Mouse (Mus musculus) B cell, adult 2 months (primary cell): ENCODE results near the gene Slc7a5.

Source experiments
- DNase-seq, 2 experiments: peaks; one replicate each; pipeline ENCODE4 v3.0.0; 2022

Gene Slc7a5

GRCm38 (mm10) chr8:121907587-121908248 lies at the start of gene Slc7a5:
Slc7a5 (minus strand) TSS chr8:121907694.
- DNase-seq: peak; percentile 98

DNA sequence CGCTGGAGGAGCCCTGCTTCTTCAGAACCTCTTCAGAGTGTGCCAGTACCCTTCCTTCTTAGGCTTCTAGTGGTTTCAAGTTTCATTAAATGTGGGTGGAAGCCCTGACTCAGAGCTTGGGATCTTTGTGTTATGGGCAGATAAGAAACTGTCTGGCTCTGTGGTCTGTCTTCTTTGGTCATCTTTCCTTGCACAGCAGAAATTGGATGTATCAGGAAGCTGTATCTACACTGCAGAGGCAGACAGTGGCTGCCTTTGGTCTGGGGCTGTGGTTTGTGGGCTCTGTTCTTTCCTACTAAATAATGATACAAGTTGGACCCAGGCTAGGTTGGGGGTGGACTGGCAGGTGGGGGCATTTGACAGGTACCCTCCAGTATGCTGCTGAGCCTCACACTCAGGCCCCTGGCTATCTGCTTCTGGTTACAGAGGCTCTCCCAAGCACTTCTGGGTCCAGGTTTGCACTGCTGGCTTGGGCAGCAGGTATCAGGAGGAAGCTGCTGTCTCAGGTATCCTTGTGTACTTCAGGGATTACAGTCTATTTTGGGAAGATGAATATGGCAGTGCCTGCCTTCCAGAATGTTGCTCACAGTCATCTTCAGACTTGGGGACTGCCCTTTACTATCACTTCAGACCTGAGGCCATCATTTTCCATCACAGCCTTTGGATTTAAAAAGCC lies 48.5 kb upstream of the Slc7a5 start:
- DNase-seq: no peak

DNA sequence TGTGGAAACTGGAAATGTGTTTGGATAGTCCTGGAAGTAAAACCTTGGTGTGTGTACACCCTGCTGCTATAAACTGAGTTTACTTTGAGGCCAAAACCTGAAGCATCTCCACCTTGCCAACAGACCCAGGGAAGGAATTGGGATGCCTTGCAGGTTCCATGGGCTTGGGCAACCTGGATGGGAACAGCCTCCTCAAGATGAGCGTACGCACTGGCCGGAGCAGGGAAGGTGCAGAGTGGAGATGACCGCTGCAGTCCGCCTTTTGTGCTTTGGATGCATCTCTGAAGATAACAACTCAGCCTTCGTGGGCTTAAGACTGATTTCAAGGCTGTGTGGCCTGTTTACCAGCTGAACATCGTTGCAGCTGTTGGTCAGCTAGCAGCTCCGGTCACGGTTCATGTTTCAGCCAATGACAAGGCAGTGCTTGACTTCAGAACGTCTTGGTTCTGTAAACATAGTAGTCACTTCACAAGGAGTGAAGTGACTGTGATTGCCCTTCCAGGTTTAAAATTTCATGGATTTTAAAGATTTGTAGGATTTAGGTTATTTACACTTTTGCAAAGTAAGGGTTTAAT lies 47.6 kb upstream of the Slc7a5 start:
- no peak for DNase-seq

DNA sequence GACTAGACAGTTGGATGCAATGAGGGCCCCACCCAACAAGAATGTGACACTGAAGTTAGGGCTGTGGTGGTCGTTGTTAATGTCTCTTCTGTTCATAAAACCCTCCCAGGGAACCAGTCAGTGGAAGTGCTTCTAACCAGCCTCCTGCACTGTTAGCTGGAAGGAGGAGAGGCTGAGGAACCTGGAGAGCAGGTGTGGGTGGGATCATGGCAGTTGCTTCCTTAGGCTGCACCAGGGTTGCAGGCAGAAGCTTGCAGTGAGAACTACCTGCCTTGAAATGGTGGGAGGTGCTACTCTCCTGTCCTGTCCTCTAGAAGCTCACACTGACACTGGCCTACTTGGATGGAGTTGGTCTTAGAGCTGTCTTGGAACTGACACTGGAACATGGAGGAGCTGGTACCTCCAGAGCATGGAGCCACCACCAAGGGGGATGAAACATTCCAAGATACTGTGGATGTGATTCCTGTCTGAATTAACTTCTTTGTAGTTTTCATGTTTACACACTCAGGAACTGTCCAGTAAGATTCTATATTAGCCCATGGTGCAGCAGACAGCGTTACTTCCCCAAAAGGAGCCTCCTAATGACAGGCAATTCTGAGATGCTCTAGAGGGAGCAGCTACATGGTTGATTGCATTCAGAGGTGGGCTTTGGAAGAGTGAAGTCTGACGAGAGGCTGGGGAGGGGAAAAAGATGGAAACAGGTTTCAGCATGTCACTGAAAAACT lies 46.5 kb upstream of the Slc7a5 start:
- DNase-seq: no peak

DNA sequence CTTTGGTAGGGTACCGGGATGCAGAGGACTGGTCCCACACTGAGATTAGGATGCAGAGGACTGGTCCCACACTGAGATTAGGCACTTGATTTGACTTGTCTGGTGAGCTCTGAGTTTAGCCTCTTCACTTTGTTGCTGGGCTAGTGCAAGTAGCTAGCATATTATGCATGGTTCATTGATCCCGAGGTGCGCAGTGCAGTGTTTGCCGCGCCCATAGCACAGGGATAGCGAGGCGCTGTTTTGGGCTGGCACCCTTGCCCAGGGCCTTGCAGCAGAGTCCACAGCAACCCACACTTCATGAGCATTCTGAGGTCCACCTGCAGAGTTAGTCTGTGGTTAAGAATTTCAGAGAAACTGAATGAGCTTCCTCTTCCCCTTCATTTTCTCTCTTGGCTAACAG lies 45.3 kb upstream of the Slc7a5 start:
- no peak for DNase-seq

- no peak for DNase-seq
Observed at GRCm38 (mm10) chr8:121952122-121952521, 44.6 kb upstream of the Slc7a5 start.

DNA sequence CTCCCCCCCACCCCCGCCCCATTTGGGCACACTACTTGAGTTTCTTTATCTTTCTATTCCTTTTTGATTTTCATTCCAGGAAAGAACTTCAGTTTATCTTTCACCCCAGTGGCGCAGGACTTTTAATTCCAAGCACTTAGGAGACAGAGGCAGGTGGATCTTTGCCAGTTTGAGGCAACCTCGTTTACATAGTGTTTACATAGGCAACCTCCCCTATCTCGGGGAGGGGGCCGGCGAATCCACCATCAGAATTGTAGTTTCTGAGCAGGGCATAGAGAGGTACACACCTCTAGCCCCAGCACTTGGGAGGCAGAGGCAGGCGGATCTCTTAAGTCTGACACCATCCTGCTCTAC lies 44.1 kb upstream of the Slc7a5 start:
- no peak for DNase-seq

DNA sequence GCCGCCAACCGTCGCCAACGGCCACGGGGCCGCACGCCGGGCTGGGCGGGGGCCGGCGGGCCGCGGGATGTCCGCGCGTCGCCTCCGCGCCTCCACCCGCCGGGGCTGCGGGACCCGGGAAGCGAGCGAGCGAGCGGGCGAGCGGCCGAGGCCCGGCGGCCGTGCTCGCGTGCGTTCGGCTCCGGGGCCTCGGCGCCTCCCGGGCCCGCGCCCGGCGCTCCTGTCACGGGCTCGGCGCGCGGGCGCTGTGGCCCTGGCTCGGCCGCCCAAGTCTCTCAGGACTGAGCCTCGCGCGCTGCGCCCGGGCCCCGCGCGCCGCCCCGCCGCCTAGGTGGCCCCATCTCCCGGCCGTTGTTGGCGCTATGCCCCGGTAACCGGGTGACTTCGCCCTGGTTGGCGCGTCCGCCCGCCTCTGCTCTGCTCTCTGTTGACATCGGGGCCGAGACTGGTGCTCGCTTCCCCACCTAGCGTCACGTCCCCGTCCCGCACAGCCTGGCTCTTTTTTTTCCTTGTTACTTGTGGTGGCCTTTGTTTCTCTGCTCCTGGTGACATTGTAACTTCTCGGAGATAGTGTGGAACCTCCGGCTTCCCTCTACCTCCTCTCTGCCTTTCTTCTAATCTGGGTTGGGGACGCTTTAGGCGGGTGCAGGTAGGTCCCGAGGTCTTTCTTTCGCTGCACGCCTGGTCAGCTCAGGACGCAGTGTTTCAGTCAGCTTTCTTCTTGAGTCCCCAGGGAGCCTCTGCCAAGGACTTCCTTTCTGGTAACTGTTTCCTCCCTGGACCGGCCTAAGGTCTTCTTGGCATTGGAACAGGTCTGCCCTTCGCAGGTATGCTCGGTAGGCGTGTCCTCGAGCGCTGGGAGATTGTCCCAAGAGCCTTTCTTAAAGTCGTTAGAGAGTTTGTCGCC lies 43.5 kb upstream of the Slc7a5 start:
- peak; percentile 65 for DNase-seq

DNA sequence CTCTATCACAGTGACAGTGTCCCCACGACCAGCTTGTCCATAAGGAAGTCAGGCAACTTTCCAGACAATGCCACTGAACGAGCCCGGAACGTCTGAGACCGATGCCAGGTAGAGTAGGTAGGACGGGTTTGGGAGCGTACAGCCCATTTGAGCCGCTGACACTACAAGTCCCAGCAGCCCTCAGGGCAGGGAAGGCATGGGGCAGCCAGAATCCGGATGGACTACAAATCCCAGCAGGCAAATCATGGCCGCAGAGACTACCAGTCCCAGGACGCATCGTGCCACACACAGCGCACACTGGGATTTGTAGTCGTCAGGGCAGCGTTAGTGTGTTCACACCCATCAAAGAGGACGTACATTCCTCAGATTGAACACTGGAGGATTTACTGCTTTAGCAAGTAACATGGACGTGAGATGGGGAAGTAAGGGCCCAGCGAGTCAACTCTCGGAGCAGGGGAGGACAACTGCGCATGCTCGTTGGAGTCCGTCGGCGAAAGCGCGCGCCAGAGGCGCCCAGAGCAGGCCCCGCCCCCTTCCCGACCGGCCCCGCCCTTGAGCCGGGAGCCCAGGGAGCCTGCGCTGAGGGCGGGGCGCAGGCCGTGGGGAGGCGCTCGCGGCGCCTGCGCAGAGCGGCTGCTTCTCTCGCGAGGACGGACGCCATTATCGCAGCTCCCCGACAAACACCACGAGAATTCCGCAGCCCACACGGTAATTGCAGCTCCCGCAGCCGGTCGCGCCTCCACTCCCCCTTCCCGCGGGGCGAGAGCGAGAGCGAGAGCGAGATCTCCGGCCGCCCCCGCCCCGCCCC lies 42.7 kb upstream of the Slc7a5 start:
- peak; percentile 99 for DNase-seq

- no peak for DNase-seq
Observed at GRCm38 (mm10) chr8:121949222-121949800, 41.8 kb upstream of the Slc7a5 start, which contains the start of gene Banp. Banp (plus strand) TSS chr8:121949750.

DNA sequence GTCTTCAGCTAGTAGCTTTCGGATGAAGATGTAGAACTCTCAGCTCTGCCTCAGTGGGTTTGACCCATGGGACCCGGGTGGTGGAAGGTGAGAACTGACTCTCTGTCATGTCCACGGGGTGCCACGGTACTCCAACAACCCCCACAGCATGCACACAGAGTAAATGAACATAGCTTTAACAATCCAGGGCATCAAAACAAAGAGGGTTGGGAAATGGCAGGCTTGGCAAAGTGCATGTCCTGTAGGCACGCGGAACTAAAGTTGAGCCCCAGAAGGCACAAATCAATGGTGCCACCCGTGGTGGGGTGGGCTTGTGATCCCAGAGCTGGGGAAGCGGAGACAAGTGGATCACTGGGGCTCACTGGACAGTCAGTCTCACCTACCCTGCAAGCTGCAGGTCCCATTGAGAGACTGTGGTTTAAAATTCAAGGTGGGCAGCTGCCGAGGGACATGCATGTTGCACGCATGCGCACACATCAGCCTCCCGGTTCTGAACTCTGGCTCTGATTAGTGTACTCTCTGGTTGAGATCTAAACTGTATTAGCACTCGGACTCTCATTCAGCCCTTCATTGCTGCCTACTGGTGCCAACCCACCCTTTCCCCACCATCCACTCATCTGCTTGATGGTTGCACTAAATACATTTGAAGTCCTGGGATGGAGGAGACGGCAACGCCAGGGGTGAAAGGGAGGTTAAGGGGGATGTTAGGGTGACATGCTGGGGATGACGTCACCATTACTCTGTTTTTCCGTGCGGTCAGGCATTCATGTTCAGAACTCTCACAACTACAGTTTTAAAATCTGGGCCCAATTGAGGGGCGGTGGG lies 41.0 kb upstream of the Slc7a5 start:
- peak; percentile 9 to 16 for DNase-seq

DNA sequence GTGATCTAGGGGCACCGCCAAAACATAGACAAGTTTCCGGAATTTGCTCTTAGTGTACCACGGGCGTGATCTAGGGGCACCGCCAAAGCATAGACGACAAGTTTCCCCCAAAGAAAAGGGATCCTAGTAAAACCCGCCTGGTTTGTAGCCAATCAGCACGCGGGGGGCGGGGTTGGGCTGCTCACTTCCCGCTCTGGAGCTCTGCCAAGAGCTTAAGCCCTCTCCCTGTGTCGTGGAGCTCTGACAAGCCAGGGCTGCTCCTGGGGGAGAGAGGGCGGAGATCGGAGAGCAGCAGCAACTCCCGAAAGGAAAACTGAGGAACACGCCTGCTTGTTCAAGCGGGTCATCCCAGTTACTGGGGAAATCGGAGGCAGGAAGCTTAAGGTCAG lies 40.3 kb upstream of the Slc7a5 start:
- DNase-seq: peak; percentile 74 to 77

- no peak for DNase-seq
Observed at GRCm38 (mm10) chr8:121947047-121947752, 39.7 kb upstream of the Slc7a5 start.

GRCm38 (mm10) chr8:121946351-121946750 lies 38.9 kb upstream of the Slc7a5 start:
- no peak for DNase-seq

- no peak for DNase-seq
Observed at GRCm38 (mm10) chr8:121944831-121945230, 37.3 kb upstream of the Slc7a5 start, which contains the start of gene Car5a. Car5a (minus strand) TSS chr8:121944904.

- DNase-seq: no peak
Observed at GRCm38 (mm10) chr8:121943716-121944115, 36.2 kb upstream of the Slc7a5 start.

- DNase-seq: no peak
Observed at GRCm38 (mm10) chr8:121943057-121943540, 35.6 kb upstream of the Slc7a5 start.

DNA sequence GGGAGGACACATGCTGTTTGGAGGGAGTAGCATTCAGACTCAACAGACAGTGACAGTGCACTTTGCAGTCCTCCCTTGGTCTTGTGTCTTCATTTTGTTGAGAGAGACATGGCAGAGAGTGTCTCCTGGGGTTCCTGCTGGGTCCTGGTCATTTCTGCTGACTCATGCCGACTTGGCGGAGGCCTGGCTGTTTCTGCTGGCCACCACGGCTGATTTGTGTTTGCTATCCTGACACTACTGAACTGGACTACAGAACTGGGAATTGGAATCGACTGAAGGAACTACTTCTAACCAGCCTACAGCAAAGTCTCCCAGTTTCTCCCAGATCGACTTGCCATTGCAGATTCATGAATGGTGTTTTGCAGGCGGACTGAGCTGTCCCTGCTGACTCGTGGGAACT lies 31.2 kb upstream of the Slc7a5 start:
- no peak for DNase-seq

DNA sequence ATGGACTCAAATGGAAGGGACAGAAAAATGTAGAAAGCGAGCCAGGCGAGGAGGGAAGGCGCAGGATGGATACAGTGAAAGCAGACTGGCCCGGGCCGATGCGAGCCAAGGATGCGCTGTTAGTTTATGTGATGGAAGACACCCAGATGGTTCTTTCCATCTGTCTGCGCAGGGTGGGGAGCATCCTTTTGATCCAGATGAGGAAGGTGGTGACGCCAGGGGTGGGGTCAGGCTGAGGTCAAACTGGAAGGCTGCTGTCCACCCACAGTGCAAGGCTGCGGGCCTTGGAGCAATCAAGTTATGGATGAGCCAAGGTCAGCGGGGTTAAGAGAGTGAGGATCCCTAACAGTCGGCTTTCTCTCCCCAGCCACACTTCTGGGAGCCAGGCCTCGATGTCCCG lies 28.9 kb upstream of the Slc7a5 start:
- no peak for DNase-seq
